Mouse (Mus musculus) kidney, postnatal 0 days (tissue): ENCODE results near the gene Parvg. TPM values are rescaled to one million over a fixed set of nuclear protein-coding genes. Genes with fewer than 3 reads are reported as not detected.
A peak's percentile ranks its signal among the peaks of the same experiment; 100 is the strongest.

ENCODE experiments used
- ATAC-seq: fragments of 200-750 bp; cut with Nextera tagmentation; replicated peaks from 2 replicates; pipeline ENCODE4 v1.8.0; 2017; ENCODE audit warnings: low read depth, moderate number of reproducible peaks, moderate TSS enrichment, moderate library complexity; ENCODE audit not compliant: low FRiP score
- DNase-seq: peaks from one replicate; pipeline ENCODE4 v3.0.0-alpha.2; 2016; ENCODE audit warnings: low spot score
- H3K27ac ChIP-seq: fragments of 300-500 bp; sonication (generic); 2 replicates; pipeline ENCODE4 v1.5.1; 2014; ENCODE audit warnings: mild to moderate bottlenecking
- H3K27me3 ChIP-seq: fragments of 300-500 bp; sonication (generic); 2 replicates; pipeline ENCODE4 v1.6.1; 2014; ENCODE audit warnings: low read length, mixed read lengths; ENCODE audit not compliant: insufficient read depth
- H3K36me3 ChIP-seq: fragments of 300-500 bp; sonication (generic); 2 replicates; pipeline ENCODE4 v1.6.1; 2014; ENCODE audit warnings: low read length, mixed read lengths; ENCODE audit not compliant: insufficient read depth
- H3K4me1 ChIP-seq: fragments of 300-500 bp; sonication (generic); replicated peaks from 2 replicates; pipeline ENCODE4 v1.6.1; 2014; ENCODE audit warnings: antibody characterized with exemption, low read length, mixed read lengths; ENCODE audit not compliant: insufficient read depth
- H3K4me2 ChIP-seq: fragments of 300-500 bp; sonication (generic); 2 replicates; pipeline ENCODE4 v1.6.1; 2014; ENCODE audit warnings: mild to moderate bottlenecking, low read length, moderate library complexity, mixed read lengths
- H3K4me3 ChIP-seq: fragments of 300-500 bp; sonication (generic); replicated peaks from 2 replicates; pipeline ENCODE4 v1.5.1; 2014; ENCODE audit warnings: low read depth, low read length
- H3K9ac ChIP-seq: fragments of 300-500 bp; sonication (generic); 2 replicates; pipeline ENCODE4 v1.6.1; 2014; ENCODE audit warnings: low read depth, low read length
- H3K9me3 ChIP-seq: fragments of 300-500 bp; sonication (generic); replicated peaks from 2 replicates; pipeline ENCODE4 v1.6.1; 2016; ENCODE audit warnings: low read length, inconsistent platforms, mixed read lengths
- CTCF ChIP-seq: IDR thresholded peaks from 2 replicates; pipeline ENCODE4 v1.5.1; 2016; ENCODE audit warnings: antibody characterized with exemption, low read depth, mild to moderate bottlenecking, moderate library complexity
- WGBS: fragments of 180-500 bp; shearing (Covaris S2); extraction: QIAGEN DNeasy Blood & Tissue Kit; methylation state at CpG from one replicate; pipeline ENCODE4 v1.1.7; 2014; 5-methylcytosine and 5-hydroxymethylcytosine counted together
- polyA plus RNA-seq: library from polyadenylated mRNA; unstranded; fragments of >200 nt; fragmentation: Nextera tagmentation; extraction: Ambion mirVana; gene quantifications from 2 replicates; pipeline ENCODE4 v1.2.1, GENCODE M21; 2015

Parvg gene
- polyA plus RNA-seq, 1 experiment from 2014 or later = 1.4 TPM

DNA sequence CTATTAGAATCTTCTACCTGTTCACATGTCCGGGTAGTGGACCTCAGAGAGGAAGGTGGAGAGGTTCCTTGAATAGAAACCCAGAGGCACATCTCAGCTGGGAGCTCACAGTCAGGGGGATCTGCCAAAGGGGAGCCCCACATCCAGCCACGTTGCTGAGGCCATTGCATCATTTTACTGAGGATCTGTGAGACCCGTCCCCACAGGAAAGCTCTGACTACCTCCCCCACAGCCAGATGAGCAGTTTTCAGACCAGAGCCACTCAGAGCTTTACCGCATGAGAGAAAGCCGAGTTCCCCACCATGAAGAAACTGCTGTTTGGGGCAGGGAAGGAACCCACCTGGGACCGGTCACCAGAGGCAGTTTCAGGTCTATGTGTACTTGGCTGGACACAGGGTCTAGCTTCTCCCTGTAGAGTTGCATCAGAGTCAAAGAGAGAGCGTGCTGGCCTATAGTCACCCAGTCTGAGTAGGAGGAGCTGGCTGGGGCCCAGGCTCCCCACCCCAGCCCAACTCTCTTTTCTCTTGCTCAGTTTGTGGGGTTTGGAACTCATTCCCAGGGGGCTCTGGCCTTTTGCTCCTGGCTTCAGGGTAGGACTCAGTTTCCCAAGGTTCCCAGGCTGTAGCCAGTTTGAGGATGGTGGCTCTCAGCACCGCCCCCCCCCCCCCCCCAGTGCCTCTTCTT is 1.2 kb downstream of the Parvg start:
- Histone ChIP-seq H3K4me2 (no peak overlapping the region), H3K9ac (no peak overlapping the region), H3K27me3 (no peaks in the 10 kb centered on the region), H3K27ac (no peak overlapping the region), H3K4me1 (peaks cover 3% of the 10 kb centered on the region; the same call in 1 of the 2 replicates), H3K9me3 (no peaks in the 10 kb centered on the region), H3K4me3 (no peak overlapping the region), H3K36me3 (no peaks in the 10 kb centered on the region)
- no peak for DNase-seq
- 58% methylated on average over 8 of the region's 8 CpGs for WGBS
- TF ChIP-seq CTCF = no peak
- ATAC-seq = no peak

DNA sequence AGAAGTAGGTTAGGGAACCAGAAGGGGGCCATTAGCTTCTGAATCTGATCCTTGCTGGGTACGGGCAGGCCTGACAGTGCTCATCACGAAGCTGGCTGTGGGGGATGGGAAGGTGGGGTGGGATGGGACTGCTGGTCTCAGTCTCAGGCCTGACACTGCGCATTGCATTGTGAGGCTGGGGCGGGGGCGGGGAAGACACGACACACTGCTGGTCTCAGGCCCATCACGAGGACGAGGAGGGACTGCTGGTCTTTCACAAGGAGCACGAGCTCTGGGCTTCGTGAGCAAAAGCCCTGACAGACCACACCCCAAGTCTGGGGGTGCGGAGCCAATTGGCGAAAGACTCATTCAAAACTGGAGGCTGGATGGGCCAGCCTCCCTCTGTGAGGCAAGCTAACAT is 1.9 kb downstream of the Parvg start:
- Histone ChIP-seq H3K4me2 (no peak overlapping the region), H3K36me3 (no peaks in the 10 kb centered on the region), H3K27ac (no peak overlapping the region), H3K4me3 (no peak overlapping the region), H3K9ac (no peak overlapping the region), H3K27me3 (no peaks in the 10 kb centered on the region), H3K4me1 (peaks cover 5% of the 10 kb centered on the region; the same call in 1 of the 2 replicates), H3K9me3 (no peaks in the 10 kb centered on the region)
- 51% methylated on average over 12 of the region's 12 CpGs for WGBS
- TF ChIP-seq CTCF = no peak
- ATAC-seq (no peak), DNase-seq (no peak)

DNA sequence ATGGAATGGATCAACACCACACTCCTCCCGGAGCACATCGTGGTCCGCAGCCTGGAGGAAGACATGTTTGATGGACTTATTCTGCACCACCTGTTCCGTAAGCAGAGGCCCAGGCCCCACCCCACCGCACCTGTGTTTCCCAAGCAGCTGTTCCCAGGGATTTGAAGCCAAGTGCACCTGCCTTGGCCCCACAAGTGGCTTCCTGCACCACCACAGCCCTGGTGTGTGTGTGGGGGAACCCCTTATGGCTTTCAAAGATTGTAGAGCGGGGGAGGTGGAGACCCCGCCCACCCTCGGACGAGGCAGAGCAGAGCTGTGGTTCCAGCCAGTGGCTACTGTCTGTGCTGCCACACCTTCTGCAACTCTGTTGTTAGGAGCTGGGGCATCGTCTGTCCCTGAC is 5.0 kb downstream of the Parvg start:
- no peak overlapping the region for H3K4me2 ChIP-seq
- no peaks in the 10 kb centered on the region for H3K9me3 ChIP-seq
- no peak overlapping the region for H3K27ac ChIP-seq
- 67% methylated on average over 10 of the region's 10 CpGs for WGBS
- no peak overlapping the region for H3K4me3 ChIP-seq
- TF ChIP-seq CTCF = no peak
- H3K4me1 ChIP-seq = peaks cover 5% of the 10 kb centered on the region; the same call in 1 of the 2 replicates
- DNase-seq (no peak), ATAC-seq (no peak)
- H3K36me3 ChIP-seq = no peaks in the 10 kb centered on the region
- H3K9ac ChIP-seq = no peak overlapping the region
- no peaks in the 10 kb centered on the region for H3K27me3 ChIP-seq

GRCm38 (mm10) chr15:84329940-84330339 is 6.1 kb downstream of the Parvg start:
- Histone ChIP-seq H3K36me3 (no peaks in the 10 kb centered on the region), H3K9ac (no peak overlapping the region), H3K4me1 (peaks cover 5% of the 10 kb centered on the region; the same call in 1 of the 2 replicates), H3K9me3 (no peaks in the 10 kb centered on the region), H3K4me2 (no peak overlapping the region), H3K27ac (no peak overlapping the region), H3K4me3 (no peak overlapping the region), H3K27me3 (no peaks in the 10 kb centered on the region)
- TF ChIP-seq CTCF = no peak
- DNase-seq (no peak), ATAC-seq (0 out of 2 replicates have a peak, but pooled peaks have one; percentile 23)
- 49% methylated on average over 8 of the region's 8 CpGs for WGBS

GRCm38 (mm10) chr15:84331066-84331612 is 7.3 kb downstream of the Parvg start:
- DNase-seq (no peak), ATAC-seq (no peak; the same call in 1 of the 2 replicates)
- no peaks in the 10 kb centered on the region for H3K27me3 ChIP-seq
- H3K4me3 ChIP-seq = no peak overlapping the region
- no peaks in the 10 kb centered on the region for H3K36me3 ChIP-seq
- H3K27ac ChIP-seq = no peak overlapping the region
- peaks cover 5% of the 10 kb centered on the region; the same call in 1 of the 2 replicates for H3K4me1 ChIP-seq
- no peak overlapping the region for H3K9ac ChIP-seq
- WGBS = 46% methylated on average over 4 of the region's 4 CpGs
- no peak overlapping the region for H3K4me2 ChIP-seq
- no peaks in the 10 kb centered on the region for H3K9me3 ChIP-seq
- no peak for TF ChIP-seq CTCF

DNA sequence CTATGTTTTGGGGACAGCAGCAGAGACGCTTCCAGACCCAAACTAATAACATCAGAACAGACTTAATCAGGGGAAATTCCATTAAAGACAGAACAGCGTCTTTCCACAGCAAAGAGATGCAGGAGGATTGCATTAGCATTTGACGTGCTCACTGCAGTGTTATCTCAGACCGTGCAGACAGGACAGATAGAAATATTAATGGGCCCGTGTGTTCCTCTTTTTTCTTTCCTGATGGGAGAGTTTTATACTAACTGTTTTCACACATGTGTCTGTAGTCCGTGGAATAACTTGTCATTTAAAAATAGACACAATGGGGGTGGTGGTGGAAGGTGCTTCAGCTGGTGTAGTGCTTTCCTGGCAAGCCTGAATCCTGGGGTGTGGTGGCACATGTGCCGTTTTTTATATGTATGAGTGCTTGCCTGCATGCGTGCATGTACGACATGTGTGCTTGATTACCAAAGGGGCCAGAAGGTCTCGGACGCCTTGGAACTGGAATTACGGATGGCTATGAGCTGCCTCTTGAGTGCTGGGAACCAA is 12.5 kb downstream of the Parvg start:
- ATAC-seq (no peak), DNase-seq (no peak)
- no peak overlapping the region for H3K4me2 ChIP-seq
- no peak overlapping the region for H3K4me3 ChIP-seq
- TF ChIP-seq CTCF = no peak
- no peaks in the 10 kb centered on the region for H3K9me3 ChIP-seq
- H3K27me3 ChIP-seq = no peaks in the 10 kb centered on the region
- H3K36me3 ChIP-seq = no peaks in the 10 kb centered on the region
- no peak overlapping the region for H3K27ac ChIP-seq
- H3K9ac ChIP-seq = no peak overlapping the region
- 75% methylated on average over 12 of the region's 12 CpGs for WGBS
- no peaks in the 10 kb centered on the region for H3K4me1 ChIP-seq
